Mouse (Mus musculus): Measurements from ENCODE around the gene Map6.

GRCm38 (mm10) chr7:99380491-99381213, 113.4 kb downstream of the Map6 start:
- TF ChIP-seq CTCF (IDR thresholded peaks at IDR 0.05; ENCODE audit: control insufficient read depth, insufficient read depth, insufficient replicate concordance, low read depth, low read length) (no peak), POLR2A (IDR thresholded peaks at IDR 0.05; ENCODE audit: control insufficient read depth, low read depth, low read length) (no peak)

All from testis, adult 2 months (tissue).